Mouse (Mus musculus): ENCODE measurements around the gene Ankfy1.

The Ankfy1 gene

DNA sequence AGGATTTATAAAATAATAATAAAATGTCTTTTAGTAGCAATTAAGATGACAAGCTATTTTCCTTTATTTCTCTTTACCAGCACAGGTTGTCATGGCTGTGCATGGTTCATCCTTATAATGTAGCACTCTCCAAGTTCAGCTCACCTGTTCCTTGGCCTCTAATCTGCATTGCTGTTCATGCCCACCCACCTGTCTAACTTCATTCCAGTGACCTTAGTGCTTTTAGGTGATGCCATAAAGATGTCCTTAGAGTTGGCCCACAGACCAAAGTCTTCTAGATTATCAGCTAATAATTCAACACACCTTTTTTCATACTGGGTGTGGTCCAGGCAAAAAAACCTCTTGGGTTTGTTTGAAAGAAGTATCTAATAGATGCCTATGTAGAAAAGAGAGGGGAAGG is 111.4 kb downstream of the Ankfy1 start:
- TF ChIP-seq GATA4 (IDR thresholded peaks at IDR 0.05; ENCODE audit: insufficient replicate concordance, low read length): no peak

DNA sequence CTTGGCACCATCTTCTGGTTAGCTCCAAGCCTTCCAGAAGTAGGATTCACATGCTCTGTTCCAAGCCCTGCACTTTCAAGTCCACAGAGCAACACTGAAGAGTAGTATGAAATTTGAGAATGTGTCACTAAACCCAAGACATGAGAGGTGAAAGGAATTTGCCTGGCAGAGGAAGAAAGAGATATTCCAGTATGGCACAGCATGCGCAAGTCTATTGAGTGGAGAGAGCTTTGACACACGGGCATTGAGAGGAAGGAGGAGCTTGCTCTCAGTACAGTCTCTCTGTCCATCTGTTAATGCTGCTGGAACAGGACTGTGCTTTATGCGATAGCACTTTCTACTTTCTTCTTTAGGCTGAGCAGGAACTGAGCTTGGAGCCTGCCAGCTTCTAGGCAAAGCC is 113.2 kb downstream of the Ankfy1 start:
- no peak for TF ChIP-seq GATA4 (IDR thresholded peaks at IDR 0.05; ENCODE audit: insufficient replicate concordance, low read length)

DNA sequence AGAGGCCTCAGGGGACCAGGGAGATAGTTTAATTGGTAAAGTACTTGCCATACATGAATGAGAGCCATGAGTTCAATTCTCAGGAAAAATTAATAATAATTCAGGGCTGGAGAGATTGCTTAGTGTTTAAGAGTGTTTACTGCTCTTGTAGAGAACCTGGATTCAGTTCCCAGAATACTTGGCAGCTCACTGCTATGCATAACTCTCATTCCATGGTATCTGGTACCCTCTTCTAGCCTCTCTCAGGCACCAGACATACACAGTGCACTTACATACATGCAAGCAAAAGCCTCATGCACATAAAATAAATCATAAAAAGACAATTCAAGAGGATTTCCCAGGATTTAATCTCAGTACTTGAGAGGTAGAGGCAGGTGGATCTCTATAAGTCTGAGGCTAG is 114.8 kb downstream of the Ankfy1 start:
- TF ChIP-seq GATA4 (IDR thresholded peaks at IDR 0.05; ENCODE audit: insufficient replicate concordance, low read length): no peak

DNA sequence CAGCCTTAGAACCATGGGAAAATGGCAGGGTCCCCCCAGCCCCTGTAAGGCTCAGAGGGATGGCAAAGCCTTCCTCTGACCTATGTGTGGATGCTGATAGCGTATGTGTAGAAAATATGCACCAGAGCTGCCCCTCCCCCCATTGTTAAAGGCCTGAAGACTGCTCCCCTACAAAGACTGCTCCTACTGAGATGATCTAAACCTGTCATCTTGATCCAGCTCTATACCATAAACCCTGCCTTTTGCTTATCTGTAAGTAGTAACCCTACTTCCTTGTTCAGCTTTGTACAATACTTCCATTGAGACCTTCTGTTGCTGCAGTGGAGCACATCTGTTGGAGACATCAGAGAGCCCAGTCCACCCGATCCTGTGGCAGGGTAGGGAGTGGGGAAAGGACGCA is 115.4 kb downstream of the Ankfy1 start:
- TF ChIP-seq GATA4 (IDR thresholded peaks at IDR 0.05; ENCODE audit: insufficient replicate concordance, low read length): no peak

DNA sequence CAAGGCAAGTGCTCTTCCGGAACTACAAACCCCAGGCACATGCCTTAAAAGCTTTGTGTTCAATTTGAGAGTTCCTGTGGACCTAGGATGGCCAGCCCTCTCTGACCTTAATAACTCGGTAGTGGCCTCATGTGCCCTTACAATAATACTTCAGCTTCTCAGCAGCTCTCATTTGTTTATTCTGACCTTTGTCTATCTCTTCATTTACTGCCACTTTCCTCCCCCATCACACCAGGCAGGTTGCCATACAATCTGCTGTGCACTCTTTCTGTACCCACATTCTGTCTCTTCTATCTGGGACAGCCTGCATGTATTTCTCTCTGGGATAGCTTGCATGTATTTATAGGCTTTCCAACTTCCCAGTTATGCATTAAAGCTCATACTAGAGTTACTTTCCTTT is 116.8 kb downstream of the Ankfy1 start:
- no peak for TF ChIP-seq GATA4 (IDR thresholded peaks at IDR 0.05; ENCODE audit: insufficient replicate concordance, low read length)

GRCm38 (mm10) chr11:72807992-72808391 is 118.2 kb downstream of the Ankfy1 start:
- TF ChIP-seq GATA4 (IDR thresholded peaks at IDR 0.05; ENCODE audit: insufficient replicate concordance, low read length): no peak

DNA sequence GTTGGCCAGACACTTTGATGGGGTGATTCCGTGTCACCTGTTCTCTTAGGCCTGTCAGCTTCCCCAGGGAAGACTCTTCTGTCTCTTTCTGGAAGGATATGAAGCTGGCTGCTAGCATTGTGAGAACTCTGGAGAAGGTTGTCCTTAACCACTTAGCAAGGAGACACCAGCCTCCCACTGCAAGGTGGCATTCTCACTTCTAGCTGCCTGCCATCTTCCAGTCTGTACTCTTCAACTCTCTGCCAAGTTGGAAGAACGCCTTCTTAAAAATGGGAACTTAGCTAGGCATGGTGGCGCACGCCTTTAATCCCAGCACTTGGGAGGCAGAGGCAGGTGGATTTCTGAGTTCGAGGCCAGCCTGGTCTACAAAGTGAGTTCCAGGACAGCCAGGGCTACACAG is 123.9 kb downstream of the Ankfy1 start:
- no peak for TF ChIP-seq GATA4 (IDR thresholded peaks at IDR 0.05; ENCODE audit: insufficient replicate concordance, low read length)

DNA sequence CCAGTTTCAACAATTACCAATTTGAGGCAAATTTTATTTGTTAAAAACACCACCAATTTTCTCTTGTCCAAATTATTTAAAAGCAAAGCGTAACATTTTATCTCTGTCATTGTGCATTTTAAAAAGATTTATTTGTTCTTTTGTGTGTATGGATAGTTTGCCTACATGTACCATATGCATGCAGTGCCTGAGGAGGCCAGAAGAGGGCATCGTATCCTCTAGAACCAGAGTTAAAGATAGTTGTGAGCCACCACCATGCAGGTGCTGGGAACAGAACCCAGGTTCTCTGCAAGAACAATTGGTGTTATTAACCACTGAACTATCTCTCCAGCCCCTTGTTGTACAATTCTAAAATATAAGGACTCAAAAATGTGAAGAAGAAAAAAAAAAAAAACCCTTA is 124.4 kb downstream of the Ankfy1 start:
- TF ChIP-seq GATA4 (IDR thresholded peaks at IDR 0.05; ENCODE audit: insufficient replicate concordance, low read length): no peak

- no peak for TF ChIP-seq GATA4 (IDR thresholded peaks at IDR 0.05; ENCODE audit: insufficient replicate concordance, low read length)
Observed at GRCm38 (mm10) chr11:72816859-72817258, 127.1 kb downstream of the Ankfy1 start.

GRCm38 (mm10) chr11:72818067-72818466 is 128.3 kb downstream of the Ankfy1 start:
- no peak for TF ChIP-seq GATA4 (IDR thresholded peaks at IDR 0.05; ENCODE audit: insufficient replicate concordance, low read length)

DNA sequence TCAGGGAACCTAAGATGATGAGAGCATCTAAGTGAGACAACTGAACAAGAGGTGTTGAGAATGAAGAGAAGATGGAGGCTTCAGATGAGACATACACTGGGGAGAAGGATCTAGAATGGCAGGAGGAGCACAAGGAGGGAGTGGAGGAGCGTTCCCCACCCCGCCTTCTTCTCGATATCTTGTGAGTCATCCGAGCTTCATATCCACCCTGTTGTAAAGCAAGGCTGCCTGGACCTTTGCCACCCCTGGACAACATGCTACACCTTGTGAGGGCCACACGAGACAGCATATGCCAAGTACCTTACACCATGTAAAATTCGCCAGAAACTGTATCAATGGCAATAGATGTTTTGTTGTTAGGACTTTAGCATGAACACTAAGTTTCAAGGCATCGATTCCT is 131.2 kb downstream of the Ankfy1 start:
- TF ChIP-seq GATA4 (IDR thresholded peaks at IDR 0.05; ENCODE audit: insufficient replicate concordance, low read length): no peak

Measured in liver, adult (tissue).